Mouse (Mus musculus): ENCODE data around the gene Drc1. TPM values are rescaled to one million over a fixed set of nuclear protein-coding genes. Genes with fewer than 3 reads are reported as not detected.

Gene Drc1
- polyA plus RNA-seq, 1 experiment from 2014 or later = 1.1 TPM

DNA sequence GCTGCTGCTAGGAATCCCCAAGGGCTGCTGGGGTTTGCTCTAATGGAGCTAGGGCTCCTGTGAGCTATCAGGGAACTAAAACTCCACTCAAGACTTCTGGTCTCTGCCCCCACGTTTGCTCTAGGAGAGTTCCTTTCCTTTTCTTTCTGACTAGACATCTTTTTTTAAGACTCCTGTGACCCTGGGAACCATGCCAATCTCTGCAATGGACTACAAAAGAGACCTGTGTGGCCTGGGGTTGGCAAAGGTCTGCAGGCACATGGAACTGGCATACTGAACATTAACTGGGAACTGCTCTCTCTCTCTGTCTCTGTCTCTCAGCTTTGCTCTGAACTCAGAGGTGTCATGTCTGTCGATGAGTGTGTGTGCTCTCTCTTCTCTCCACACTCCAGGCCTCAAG is 134.2 kb downstream of the Drc1 start:
- WGBS = 57% methylated on average over 2 of the region's 2 CpGs
- Histone ChIP-seq H3K9ac (ENCODE audit: low read depth, low read length) (no peak overlapping the region), H3K4me2 (replicated peaks; ENCODE audit: low read depth) (no peak overlapping the region), H3K27ac (ENCODE audit: low read depth, low read length) (no peak overlapping the region), H3K36me3 (ENCODE audit: control insufficient read depth, insufficient read depth) (no peaks in the 10 kb centered on the region), H3K9me3 (ENCODE audit: control insufficient read depth) (no peaks in the 10 kb centered on the region), H3K4me3 (ENCODE audit: low read depth, low read length) (no peak overlapping the region), H3K27me3 (replicated peaks; ENCODE audit: control insufficient read depth, insufficient read depth, low read length) (no peaks in the 10 kb centered on the region), H3K4me1 (replicated peaks; ENCODE audit: control insufficient read depth, insufficient read depth, low read length) (no peaks in the 10 kb centered on the region)
- no peak for TF ChIP-seq CTCF (IDR thresholded peaks at IDR 0.05; ENCODE audit: low read depth)
- ATAC-seq = no peak

DNA sequence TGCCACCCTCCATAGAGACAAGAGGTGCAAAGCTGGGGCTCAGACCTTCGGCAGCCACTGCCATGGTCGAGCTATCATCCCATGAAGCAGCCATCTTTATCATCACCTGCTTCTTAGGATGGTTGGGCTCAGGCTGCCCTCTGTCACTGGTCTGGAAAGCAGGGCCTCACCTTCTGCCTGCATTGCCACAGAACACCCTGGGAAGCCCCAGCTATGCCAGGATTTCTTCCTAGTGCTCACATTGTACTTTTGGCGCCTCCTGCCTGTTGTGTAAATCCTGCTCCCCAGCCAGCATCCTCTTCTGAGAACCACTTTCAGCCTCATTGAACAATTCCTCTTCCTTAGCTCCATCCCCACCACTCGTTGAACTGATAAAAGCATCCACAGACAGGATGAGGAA is 134.7 kb downstream of the Drc1 start:
- Histone ChIP-seq H3K9me3 (ENCODE audit: control insufficient read depth) (no peaks in the 10 kb centered on the region), H3K4me1 (replicated peaks; ENCODE audit: control insufficient read depth, insufficient read depth, low read length) (no peaks in the 10 kb centered on the region), H3K9ac (ENCODE audit: low read depth, low read length) (no peak overlapping the region), H3K4me3 (ENCODE audit: low read depth, low read length) (no peak overlapping the region), H3K36me3 (ENCODE audit: control insufficient read depth, insufficient read depth) (no peaks in the 10 kb centered on the region), H3K27me3 (replicated peaks; ENCODE audit: control insufficient read depth, insufficient read depth, low read length) (no peaks in the 10 kb centered on the region), H3K27ac (ENCODE audit: low read depth, low read length) (no peak overlapping the region), H3K4me2 (replicated peaks; ENCODE audit: low read depth) (no peak overlapping the region)
- no peak for TF ChIP-seq CTCF (IDR thresholded peaks at IDR 0.05; ENCODE audit: low read depth)
- no peak for ATAC-seq
- 74% methylated on average over 4 of the region's 4 CpGs for WGBS

Other genes starting within 250 kb of the Drc1 start
- 78.7 and 80.9 TPM in 2 replicates for gene Tyms, start 207.8 kb upstream of the Drc1 start, polyA plus RNA-seq (2015; fragmentation: Nextera tagmentation; extraction: Ambion mirVana)
- gene Garem2, start 176.2 kb upstream of the Drc1 start, polyA plus RNA-seq (2015; fragmentation: Nextera tagmentation; extraction: Ambion mirVana) = 0.20 TPM in 2 replicates
- gene 3110082J24Rik, start 175.3 kb upstream of the Drc1 start, polyA plus RNA-seq (2015; fragmentation: Nextera tagmentation; extraction: Ambion mirVana) = not detected in 2 replicates
- gene Hadha, start 126.2 kb upstream of the Drc1 start, polyA plus RNA-seq (2015; fragmentation: Nextera tagmentation; extraction: Ambion mirVana) = 301 and 307 TPM in 2 replicates
- 392 and 420 TPM in 2 replicates for gene Hadhb, start 126.1 kb upstream of the Drc1 start, polyA plus RNA-seq (2015; fragmentation: Nextera tagmentation; extraction: Ambion mirVana)
- 0.07 TPM in 1 of 2 replicates, not detected in the other for gene Adgrf3, start 75.7 kb upstream of the Drc1 start, polyA plus RNA-seq (2015; fragmentation: Nextera tagmentation; extraction: Ambion mirVana)
- 66.2 and 78.5 TPM in 2 replicates for gene Selenoi, start 48.8 kb upstream of the Drc1 start, polyA plus RNA-seq (2015; fragmentation: Nextera tagmentation; extraction: Ambion mirVana)
- gene Otof, start 180.5 kb downstream of the Drc1 start, polyA plus RNA-seq (2015; fragmentation: Nextera tagmentation; extraction: Ambion mirVana) = 0.05 and 0.09 TPM in 2 replicates
- gene 1700001C02Rik, start 184.7 kb downstream of the Drc1 start, polyA plus RNA-seq (2015; fragmentation: Nextera tagmentation; extraction: Ambion mirVana) = not detected in 2 replicates

Data from intestine, postnatal 0 days (tissue).